Mouse (Mus musculus) thymus, adult 2 months (tissue): ENCODE measurements around the gene Col26a1.

Source experiments
- CTCF ChIP-seq: fragments of 200-500 bp; IDR thresholded peaks from 2 replicates; pipeline ENCODE4 v1.5.1; 2012; ENCODE audit warnings: mild to moderate bottlenecking, control low read depth, low read length, moderate library complexity, borderline replicate concordance; ENCODE audit not compliant: control insufficient read depth, poor library complexity, insufficient read depth; ENCODE audit errors: extremely low read depth
- POLR2A ChIP-seq: fragments of 200-500 bp; IDR thresholded peaks from 2 replicates; pipeline ENCODE4 v1.6.1; 2012; ENCODE audit warnings: mild to moderate bottlenecking, low read length, control low read depth, moderate library complexity; ENCODE audit not compliant: control insufficient read depth, poor library complexity, insufficient read depth; ENCODE audit errors: extremely low read depth

DNA sequence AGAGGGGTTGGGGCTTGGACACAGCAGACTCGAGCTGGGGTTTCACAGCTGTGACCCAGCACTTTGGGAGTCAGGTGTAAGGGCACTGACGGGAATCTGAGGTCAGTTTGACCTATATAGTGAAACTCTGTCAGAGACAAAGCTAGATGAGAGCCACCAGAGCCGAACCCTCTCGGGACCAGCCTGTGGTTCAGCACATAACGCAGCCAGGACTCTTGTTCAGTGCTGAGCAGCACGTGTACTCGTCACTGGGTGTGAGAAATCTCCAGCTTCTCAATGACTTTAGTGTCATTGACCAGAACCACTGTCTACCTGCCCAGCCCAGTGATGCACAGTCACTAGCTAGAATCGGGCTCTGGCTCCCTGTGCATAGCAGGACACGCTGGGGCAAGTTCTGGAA lies 39.8 kb upstream of the Col26a1 start:
- TF ChIP-seq CTCF (no peak), POLR2A (no peak)
